Mouse (Mus musculus): ENCODE measurements around the gene Top1. TPM values are rescaled to one million over a fixed set of nuclear protein-coding genes. Genes with fewer than 3 reads are reported as not detected.
A peak's percentile ranks its signal among the peaks of the same experiment; 100 is the strongest.

Top1 gene
- polyA plus RNA-seq, 1 experiment = 63.9 TPM

GRCm38 (mm10) chr2:160620279-160620963, 25.3 kb upstream of the Top1 start:
- no peak for DNase-seq (ENCODE audit: low read depth)
- TF ChIP-seq CTCF (IDR thresholded peaks at IDR 0.05; ENCODE audit: borderline replicate concordance, extremely low read depth, insufficient read depth, insufficient read length) = no peak

GRCm38 (mm10) chr2:160621001-160621448, 24.7 kb upstream of the Top1 start:
- TF ChIP-seq POLR2A (IDR thresholded peaks at IDR 0.05; ENCODE audit: borderline replicate concordance, extremely low read depth, insufficient read depth, insufficient read length, poor library complexity, severe bottlenecking) (no peak), CTCF (IDR thresholded peaks at IDR 0.05; ENCODE audit: borderline replicate concordance, extremely low read depth, insufficient read depth, insufficient read length) (no peak)
- DNase-seq (ENCODE audit: low read depth) = peak; percentile 77

- TF ChIP-seq POLR2A (IDR thresholded peaks at IDR 0.05; ENCODE audit: borderline replicate concordance, extremely low read depth, insufficient read depth, insufficient read length, poor library complexity, severe bottlenecking) = no peak
- no peak for TF ChIP-seq CTCF (IDR thresholded peaks at IDR 0.05; ENCODE audit: borderline replicate concordance, extremely low read depth, insufficient read depth, insufficient read length)
- peak; percentile 92 for DNase-seq (ENCODE audit: low read depth)
Observed at GRCm38 (mm10) chr2:160621661-160622211, 24.0 kb upstream of the Top1 start.

GRCm38 (mm10) chr2:160622646-160623045, 23.0 kb upstream of the Top1 start:
- TF ChIP-seq CTCF (IDR thresholded peaks at IDR 0.05; ENCODE audit: borderline replicate concordance, extremely low read depth, insufficient read depth, insufficient read length) = no peak
- TF ChIP-seq POLR2A (IDR thresholded peaks at IDR 0.05; ENCODE audit: borderline replicate concordance, extremely low read depth, insufficient read depth, insufficient read length, poor library complexity, severe bottlenecking) = no peak
- DNase-seq (ENCODE audit: low read depth) = no peak

- DNase-seq (ENCODE audit: low read depth) = no peak
- TF ChIP-seq CTCF (IDR thresholded peaks at IDR 0.05; ENCODE audit: borderline replicate concordance, extremely low read depth, insufficient read depth, insufficient read length) (no peak), POLR2A (IDR thresholded peaks at IDR 0.05; ENCODE audit: borderline replicate concordance, extremely low read depth, insufficient read depth, insufficient read length, poor library complexity, severe bottlenecking) (no peak)
Observed at GRCm38 (mm10) chr2:160623745-160624144, 21.9 kb upstream of the Top1 start.

- DNase-seq (ENCODE audit: low read depth) = no peak
- TF ChIP-seq CTCF (IDR thresholded peaks at IDR 0.05; ENCODE audit: borderline replicate concordance, extremely low read depth, insufficient read depth, insufficient read length) (no peak), POLR2A (IDR thresholded peaks at IDR 0.05; ENCODE audit: borderline replicate concordance, extremely low read depth, insufficient read depth, insufficient read length, poor library complexity, severe bottlenecking) (no peak)
Observed at GRCm38 (mm10) chr2:160627207-160628025, 18.3 kb upstream of the Top1 start.

GRCm38 (mm10) chr2:160628055-160628454, 17.6 kb upstream of the Top1 start:
- TF ChIP-seq POLR2A (IDR thresholded peaks at IDR 0.05; ENCODE audit: borderline replicate concordance, extremely low read depth, insufficient read depth, insufficient read length, poor library complexity, severe bottlenecking) (no peak), CTCF (IDR thresholded peaks at IDR 0.05; ENCODE audit: borderline replicate concordance, extremely low read depth, insufficient read depth, insufficient read length) (no peak)
- DNase-seq (ENCODE audit: low read depth) = no peak

- DNase-seq (ENCODE audit: low read depth) = no peak
- TF ChIP-seq POLR2A (IDR thresholded peaks at IDR 0.05; ENCODE audit: borderline replicate concordance, extremely low read depth, insufficient read depth, insufficient read length, poor library complexity, severe bottlenecking) (no peak), CTCF (IDR thresholded peaks at IDR 0.05; ENCODE audit: borderline replicate concordance, extremely low read depth, insufficient read depth, insufficient read length) (no peak)
Observed at GRCm38 (mm10) chr2:160628666-160629527, 16.8 kb upstream of the Top1 start.

GRCm38 (mm10) chr2:160629528-160629830, 16.2 kb upstream of the Top1 start:
- no peak for DNase-seq (ENCODE audit: low read depth)
- TF ChIP-seq POLR2A (IDR thresholded peaks at IDR 0.05; ENCODE audit: borderline replicate concordance, extremely low read depth, insufficient read depth, insufficient read length, poor library complexity, severe bottlenecking) (no peak), CTCF (IDR thresholded peaks at IDR 0.05; ENCODE audit: borderline replicate concordance, extremely low read depth, insufficient read depth, insufficient read length) (no peak)

GRCm38 (mm10) chr2:160630872-160631597, 14.7 kb upstream of the Top1 start:
- no peak for DNase-seq (ENCODE audit: low read depth)
- TF ChIP-seq CTCF (IDR thresholded peaks at IDR 0.05; ENCODE audit: borderline replicate concordance, extremely low read depth, insufficient read depth, insufficient read length) = no peak
- TF ChIP-seq POLR2A (IDR thresholded peaks at IDR 0.05; ENCODE audit: borderline replicate concordance, extremely low read depth, insufficient read depth, insufficient read length, poor library complexity, severe bottlenecking) = no peak

All from brain, embryonic 14.5 days (tissue).